Mouse (Mus musculus): ENCODE results near the gene Mta2.

DNA sequence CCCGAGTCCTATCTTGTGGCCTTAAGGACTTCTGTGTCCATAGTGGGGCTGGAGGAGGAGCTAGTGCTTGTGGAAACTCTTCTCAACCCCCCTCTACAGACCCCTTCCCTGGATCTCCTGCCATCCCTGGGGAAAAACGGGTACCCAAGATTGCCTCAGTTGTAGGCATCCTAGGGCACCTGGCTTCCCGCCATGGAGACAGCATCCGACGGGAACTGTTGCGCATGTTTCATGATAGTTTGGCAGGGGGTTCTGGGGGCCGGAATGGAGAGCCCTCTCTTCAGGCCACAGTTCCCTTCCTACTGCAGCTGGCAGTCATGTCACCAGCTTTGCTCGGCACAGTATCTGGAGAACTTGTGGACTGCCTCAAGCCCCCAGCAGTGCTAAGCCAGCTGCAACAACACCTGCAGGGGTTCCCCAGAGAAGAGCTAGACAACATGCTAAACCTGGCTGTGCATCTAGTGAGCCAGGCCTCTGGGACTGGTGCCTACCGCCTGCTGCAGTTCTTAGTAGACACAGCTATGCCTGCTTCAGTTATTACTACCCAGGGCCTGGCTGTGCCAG is 46.2 kb upstream of the Mta2 start:
- TF ChIP-seq CTCF (IDR thresholded peaks at IDR 0.05; ENCODE audit: control insufficient read depth, insufficient read depth, insufficient replicate concordance, low read depth, low read length) (no peak), POLR2A (IDR thresholded peaks at IDR 0.05; ENCODE audit: control insufficient read depth, low read depth, low read length) (no peak)
